Mouse (Mus musculus): ENCODE results near the gene Myl6.

DNA sequence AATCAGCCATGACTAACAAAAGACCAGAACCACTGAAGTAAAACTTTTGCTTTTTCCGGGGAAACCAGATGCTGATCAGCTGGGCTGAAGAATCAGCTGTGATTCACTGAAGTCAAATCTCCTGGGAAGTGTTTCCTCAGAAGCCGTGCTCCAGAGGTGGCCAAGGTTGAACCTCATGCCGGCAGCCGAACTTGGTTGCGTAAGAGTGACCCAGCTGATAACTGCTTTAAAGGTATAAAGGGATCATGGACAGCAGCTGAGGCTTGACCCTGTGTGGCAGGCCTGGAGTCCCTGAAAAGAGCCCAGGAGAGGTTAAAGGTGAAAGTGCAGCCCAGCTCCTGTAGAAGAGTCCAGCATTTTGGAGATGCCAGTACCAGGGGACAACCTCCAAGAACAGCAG is 8.4 kb upstream of the Myl6 start:
- TF ChIP-seq CTCF (IDR thresholded peaks at IDR 0.05; ENCODE audit: control insufficient read depth, insufficient read depth, insufficient read length) (no peak), MAX (IDR thresholded peaks at IDR 0.05) (no peak), MYOG (IDR thresholded peaks at IDR 0.05; ENCODE audit: control insufficient read depth, extremely low read depth, insufficient read length) (no peak), USF1 (IDR thresholded peaks at IDR 0.05; ENCODE audit: low read depth) (no peak)

All from C2C12 (cell line).